Mouse (Mus musculus): Measurements from ENCODE around the gene Slc11a1. TPM values are rescaled to one million over a fixed set of nuclear protein-coding genes. Genes with fewer than 3 reads are reported as not detected.
"Not testable (repeated sequence)": the region's sequence is repeated elsewhere in the genome, so short reads cannot be mapped to it uniquely, and the experiment has no call there.

Slc11a1 gene
- polyA plus RNA-seq, 1 experiment from 2014 or later = 2.1 TPM

- Histone ChIP-seq H3K27me3 (replicated peaks; ENCODE audit: low read depth, poor library complexity, severe bottlenecking) (no peaks in the 10 kb centered on the region), H3K4me1 (peaks cover 29% of the 10 kb centered on the region), H3K9me3 (no peaks in the 10 kb centered on the region), H3K27ac (replicated peaks) (no peak overlapping the region), H3K36me3 (replicated peaks) (peaks cover 26% of the 10 kb centered on the region), H3K4me3 (no peak overlapping the region)
- WGBS = 92% methylated on average over 9 of the region's 9 CpGs
- DNase-seq (ENCODE audit: low spot score) = no peak
These were observed 35.1 kb upstream of the Slc11a1 start for GRCm38 (mm10) chr1:74339917-74340316.

GRCm38 (mm10) chr1:74340361-74340764, 34.6 kb upstream of the Slc11a1 start:
- no peaks in the 10 kb centered on the region for H3K9me3 ChIP-seq
- no peak for DNase-seq (ENCODE audit: low spot score)
- H3K27me3 ChIP-seq (replicated peaks; ENCODE audit: low read depth, poor library complexity, severe bottlenecking) = no peaks in the 10 kb centered on the region
- H3K4me1 ChIP-seq = peaks cover 24% of the 10 kb centered on the region
- WGBS = 96% methylated on average over 6 of the region's 6 CpGs
- no peak overlapping the region for H3K4me3 ChIP-seq
- no peak overlapping the region for H3K27ac ChIP-seq (replicated peaks)
- peaks cover 26% of the 10 kb centered on the region for H3K36me3 ChIP-seq (replicated peaks)

GRCm38 (mm10) chr1:74340992-74341391, 34.0 kb upstream of the Slc11a1 start:
- H3K27me3 ChIP-seq (replicated peaks; ENCODE audit: low read depth, poor library complexity, severe bottlenecking); DNase-seq (ENCODE audit: low spot score); H3K9me3 ChIP-seq; H3K27ac ChIP-seq (replicated peaks); H3K4me3 ChIP-seq: not testable (repeated sequence)
- WGBS = 93% methylated on average over 4 of the region's 4 CpGs
- Histone ChIP-seq H3K36me3 (replicated peaks) (peaks cover 26% of the 10 kb centered on the region), H3K4me1 (peaks cover 22% of the 10 kb centered on the region)

- Histone ChIP-seq H3K4me1 (peaks cover 22% of the 10 kb centered on the region), H3K36me3 (replicated peaks) (peaks cover 18% of the 10 kb centered on the region; the same call in 1 of the 2 replicates), H3K4me3 (no peak overlapping the region), H3K27ac (replicated peaks) (no peak overlapping the region), H3K9me3 (no peaks in the 10 kb centered on the region), H3K27me3 (replicated peaks; ENCODE audit: low read depth, poor library complexity, severe bottlenecking) (no peaks in the 10 kb centered on the region)
- no peak for DNase-seq (ENCODE audit: low spot score)
- 91% methylated on average over 7 of the region's 7 CpGs for WGBS
These were observed 33.1 kb upstream of the Slc11a1 start for GRCm38 (mm10) chr1:74341898-74342297.

GRCm38 (mm10) chr1:74342308-74342707, 32.7 kb upstream of the Slc11a1 start:
- no peak overlapping the region for H3K4me3 ChIP-seq
- peaks cover 21% of the 10 kb centered on the region; the same call in 1 of the 2 replicates for H3K36me3 ChIP-seq (replicated peaks)
- no peak for DNase-seq (ENCODE audit: low spot score)
- peaks cover 18% of the 10 kb centered on the region for H3K4me1 ChIP-seq
- WGBS = 89% methylated on average over 1 of the region's 1 CpGs
- no peak overlapping the region for H3K27ac ChIP-seq (replicated peaks)
- H3K9me3 ChIP-seq = no peaks in the 10 kb centered on the region
- H3K27me3 ChIP-seq (replicated peaks; ENCODE audit: low read depth, poor library complexity, severe bottlenecking) = no peaks in the 10 kb centered on the region

- no peaks in the 10 kb centered on the region for H3K9me3 ChIP-seq
- no peaks in the 10 kb centered on the region for H3K27me3 ChIP-seq (replicated peaks; ENCODE audit: low read depth, poor library complexity, severe bottlenecking)
- H3K4me3 ChIP-seq = no peak overlapping the region
- peaks cover 17% of the 10 kb centered on the region for H3K4me1 ChIP-seq
- no peak for DNase-seq (ENCODE audit: low spot score)
- peak overlapping the region; percentile 44; the same call in 1 of the 2 replicates for H3K27ac ChIP-seq (replicated peaks)
- 80% methylated on average over 5 of the region's 5 CpGs for WGBS
- peaks cover 27% of the 10 kb centered on the region for H3K36me3 ChIP-seq (replicated peaks)
These were observed 31.8 kb upstream of the Slc11a1 start for GRCm38 (mm10) chr1:74343161-74343560.

- H3K9me3 ChIP-seq = no peaks in the 10 kb centered on the region
- peaks cover 39% of the 10 kb centered on the region for H3K36me3 ChIP-seq (replicated peaks)
- peaks cover 11% of the 10 kb centered on the region for H3K4me1 ChIP-seq
- 82% methylated on average over 11 of the region's 11 CpGs for WGBS
- DNase-seq (ENCODE audit: low spot score) = no peak
- H3K4me3 ChIP-seq = no peak overlapping the region
- no peak overlapping the region for H3K27ac ChIP-seq (replicated peaks)
- H3K27me3 ChIP-seq (replicated peaks; ENCODE audit: low read depth, poor library complexity, severe bottlenecking) = no peaks in the 10 kb centered on the region
These were observed 30.7 kb upstream of the Slc11a1 start for GRCm38 (mm10) chr1:74344163-74344916.

GRCm38 (mm10) chr1:74351185-74351769, 23.7 kb upstream of the Slc11a1 start:
- DNase-seq (ENCODE audit: low spot score) = no peak
- Histone ChIP-seq H3K9me3 (no peaks in the 10 kb centered on the region), H3K4me3 (no peak overlapping the region), H3K27ac (replicated peaks) (no peak overlapping the region), H3K4me1 (0 out of 2 replicates have a peak, but pooled peaks cover 3% of the 10 kb centered on the region), H3K27me3 (replicated peaks; ENCODE audit: low read depth, poor library complexity, severe bottlenecking) (no peaks in the 10 kb centered on the region), H3K36me3 (replicated peaks) (peaks cover 61% of the 10 kb centered on the region)
- WGBS = 91% methylated on average over 13 of the region's 13 CpGs

GRCm38 (mm10) chr1:74352532-74353096, 22.4 kb upstream of the Slc11a1 start:
- H3K27ac ChIP-seq (replicated peaks) = no peak overlapping the region
- H3K9me3 ChIP-seq = no peaks in the 10 kb centered on the region
- H3K36me3 ChIP-seq (replicated peaks) = peaks cover 55% of the 10 kb centered on the region
- 70% methylated on average over 5 of the region's 5 CpGs for WGBS
- H3K4me1 ChIP-seq = 0 out of 2 replicates have a peak, but pooled peaks cover under 1% of the 10 kb centered on the region
- H3K27me3 ChIP-seq (replicated peaks; ENCODE audit: low read depth, poor library complexity, severe bottlenecking) = no peaks in the 10 kb centered on the region
- DNase-seq (ENCODE audit: low spot score) = no peak
- no peak overlapping the region for H3K4me3 ChIP-seq

GRCm38 (mm10) chr1:74353453-74354229, 21.4 kb upstream of the Slc11a1 start:
- H3K36me3 ChIP-seq (replicated peaks) = peaks cover 47% of the 10 kb centered on the region
- no peak for DNase-seq (ENCODE audit: low spot score)
- 91% methylated on average over 9 of the region's 9 CpGs for WGBS

GRCm38 (mm10) chr1:74357531-74357930, 17.5 kb upstream of the Slc11a1 start:
- H3K9me3 ChIP-seq = no peaks in the 10 kb centered on the region

More at GRCm38 (mm10) chr1:74353453-74354229, 21.4 kb upstream of the Slc11a1 start:
- Histone ChIP-seq H3K27ac (replicated peaks) (no peak overlapping the region), H3K27me3 (replicated peaks; ENCODE audit: low read depth, poor library complexity, severe bottlenecking) (no peaks in the 10 kb centered on the region), H3K9me3 (no peaks in the 10 kb centered on the region), H3K4me1 (no peaks in the 10 kb centered on the region), H3K4me3 (no peak overlapping the region)

GRCm38 (mm10) chr1:74359952-74360517, 15.0 kb upstream of the Slc11a1 start:
- no peak for DNase-seq (ENCODE audit: low spot score)
- 87% methylated on average over 5 of the region's 5 CpGs for WGBS
- H3K4me3 ChIP-seq = no peak overlapping the region

More at GRCm38 (mm10) chr1:74357531-74357930, 17.5 kb upstream of the Slc11a1 start:
- Histone ChIP-seq H3K27ac (replicated peaks) (no peak overlapping the region), H3K4me1 (peaks cover 8% of the 10 kb centered on the region), H3K4me3 (no peak overlapping the region), H3K27me3 (replicated peaks; ENCODE audit: low read depth, poor library complexity, severe bottlenecking) (0 out of 2 replicates have a peak, but pooled peaks cover under 1% of the 10 kb centered on the region), H3K36me3 (replicated peaks) (peaks cover 11% of the 10 kb centered on the region)
- no peak for DNase-seq (ENCODE audit: low spot score)

More at GRCm38 (mm10) chr1:74359952-74360517, 15.0 kb upstream of the Slc11a1 start:
- H3K27me3 ChIP-seq (replicated peaks; ENCODE audit: low read depth, poor library complexity, severe bottlenecking) = peaks cover 6% of the 10 kb centered on the region; the same call in 1 of the 2 replicates
- no peak overlapping the region for H3K27ac ChIP-seq (replicated peaks)
- peaks cover 14% of the 10 kb centered on the region for H3K4me1 ChIP-seq
- H3K9me3 ChIP-seq = no peaks in the 10 kb centered on the region
- no peaks in the 10 kb centered on the region for H3K36me3 ChIP-seq (replicated peaks)
